Mouse (Mus musculus) thymus, adult 2 months (tissue): ENCODE results near the gene Mrnip. TPM values are rescaled to one million over a fixed set of nuclear protein-coding genes. Genes with fewer than 3 reads are reported as not detected.
"Not testable (repeated sequence)": the region's sequence is repeated elsewhere in the genome, so short reads cannot be mapped to it uniquely, and the experiment has no call there.

Experiments
- DNase-seq: peaks from one replicate; pipeline ENCODE4 v3.0.0; 2021
- H3K27ac ChIP-seq: fragments of 200-500 bp; 2 replicates; pipeline ENCODE4 v1.5.1; 2012; ENCODE audit warnings: low read length, control low read depth; ENCODE audit not compliant: control insufficient read depth, insufficient read depth
- H3K27me3 ChIP-seq: fragments of 200-500 bp; 2 replicates; pipeline ENCODE4 v1.6.1; 2012; ENCODE audit warnings: mild to moderate bottlenecking, low read length, moderate library complexity, mixed read lengths; ENCODE audit not compliant: control insufficient read depth, insufficient read depth
- H3K36me3 ChIP-seq: fragments of 200-500 bp; 2 replicates; pipeline ENCODE4 v1.6.1; 2012; ENCODE audit warnings: mild to moderate bottlenecking, low read length, moderate library complexity; ENCODE audit not compliant: control insufficient read depth, insufficient read depth
- H3K4me1 ChIP-seq: fragments of 200-500 bp; replicated peaks from 2 replicates; pipeline ENCODE4 v1.6.1; 2012; ENCODE audit warnings: low read length; ENCODE audit not compliant: control insufficient read depth, insufficient read depth
- H3K4me3 ChIP-seq: fragments of 200-500 bp; 2 replicates; pipeline ENCODE4 v1.5.1; 2012; ENCODE audit warnings: mild to moderate bottlenecking, low read length, control low read depth, moderate library complexity; ENCODE audit not compliant: control insufficient read depth, insufficient read depth
- CTCF ChIP-seq: fragments of 200-500 bp; IDR thresholded peaks from 2 replicates; pipeline ENCODE4 v1.5.1; 2012; ENCODE audit warnings: mild to moderate bottlenecking, control low read depth, low read length, moderate library complexity, borderline replicate concordance; ENCODE audit not compliant: control insufficient read depth, poor library complexity, insufficient read depth; ENCODE audit errors: extremely low read depth
- POLR2A ChIP-seq: fragments of 200-500 bp; IDR thresholded peaks from 2 replicates; pipeline ENCODE4 v1.6.1; 2012; ENCODE audit warnings: mild to moderate bottlenecking, low read length, control low read depth, moderate library complexity; ENCODE audit not compliant: control insufficient read depth, poor library complexity, insufficient read depth; ENCODE audit errors: extremely low read depth
- WGBS: fragments of 180-500 bp; shearing (Covaris S2); methylation state at CpG from one replicate; pipeline ENCODE4 v1.1.7; 2018; 5-methylcytosine and 5-hydroxymethylcytosine counted together
- polyA plus RNA-seq: library from polyadenylated mRNA; depleted of rRNA; stranded (reverse); fragments of >200 nt; gene quantifications from 2 replicates; pipeline ENCODE4 v1.2.3, GENCODE M21; 2012; rRNA removed

Gene Mrnip
- 8.7 and 8.9 TPM in 2 replicates for polyA plus RNA-seq

- H3K4me1 ChIP-seq, result not testable (repeated sequence)
These were observed at the start of gene Mrnip for GRCm38 (mm10) chr11:50174111-50174729. Gene Mrnip, plus strand, starts transcription at chr11:50174444.

GRCm38 (mm10) chr11:50127781-50128180 lies 46.5 kb upstream of the Mrnip start:
- Histone ChIP-seq H3K27ac (no peak overlapping the region), H3K27me3 (no peaks in the 10 kb centered on the region), H3K36me3 (no peaks in the 10 kb centered on the region), H3K4me1 (peaks cover 18% of the 10 kb centered on the region), H3K4me3 (no peak overlapping the region)
- DNase-seq, result no peak
- TF ChIP-seq POLR2A, result no peak
- no peak for TF ChIP-seq CTCF
- WGBS, result 5% methylated on average over 10 of the region's 10 CpGs

More at GRCm38 (mm10) chr11:50174111-50174729, at the start of gene Mrnip:
- Histone ChIP-seq H3K27ac (0 out of 2 replicates have a peak within 1 kb of the TSS, but pooled peaks have one; percentile 2), H3K4me3 (peak within 1 kb of the TSS; percentile 84)
- DNase-seq, result peak; percentile 13
- H3K27me3 ChIP-seq, H3K36me3 ChIP-seq: not testable (repeated sequence)
- WGBS, result 4% methylated on average over 19 of the region's 19 CpGs

- Histone ChIP-seq H3K36me3 (no peaks in the 10 kb centered on the region), H3K27me3 (no peaks in the 10 kb centered on the region), H3K4me1 (peaks cover 18% of the 10 kb centered on the region), H3K27ac (peak within 1 kb of the TSS; percentile 17; the same call in 1 of the 2 replicates), H3K4me3 (peak within 1 kb of the TSS; percentile 71)
- WGBS, result under 1% methylated on average over 77 of the region's 77 CpGs
- peak; percentile 87 for DNase-seq
- TF ChIP-seq CTCF, result peak; percentile 94
- peak; percentile 87 for TF ChIP-seq POLR2A
These were observed 43.2 kb upstream of the Mrnip start, which contains the start of gene Tbc1d9b for GRCm38 (mm10) chr11:50130811-50131766. Gene Tbc1d9b, plus strand, starts transcription at chr11:50131396.

GRCm38 (mm10) chr11:50131801-50132201 lies 42.4 kb upstream of the Mrnip start:
- peaks cover 18% of the 10 kb centered on the region for H3K4me1 ChIP-seq

GRCm38 (mm10) chr11:50132265-50132664 lies 42.0 kb upstream of the Mrnip start:
- H3K27ac ChIP-seq, result no peak overlapping the region
- peaks cover 5% of the 10 kb centered on the region for H3K36me3 ChIP-seq

More at GRCm38 (mm10) chr11:50131801-50132201, 42.4 kb upstream of the Mrnip start:
- Histone ChIP-seq H3K27ac (peak overlapping the region; percentile 15; the same call in 1 of the 2 replicates), H3K4me3 (peak overlapping the region; percentile 71), H3K36me3 (peaks cover 3% of the 10 kb centered on the region), H3K27me3 (no peaks in the 10 kb centered on the region)
- WGBS, result 3% methylated on average over 10 of the region's 10 CpGs
- no peak for DNase-seq
- TF ChIP-seq POLR2A (no peak), CTCF (no peak)

DNA sequence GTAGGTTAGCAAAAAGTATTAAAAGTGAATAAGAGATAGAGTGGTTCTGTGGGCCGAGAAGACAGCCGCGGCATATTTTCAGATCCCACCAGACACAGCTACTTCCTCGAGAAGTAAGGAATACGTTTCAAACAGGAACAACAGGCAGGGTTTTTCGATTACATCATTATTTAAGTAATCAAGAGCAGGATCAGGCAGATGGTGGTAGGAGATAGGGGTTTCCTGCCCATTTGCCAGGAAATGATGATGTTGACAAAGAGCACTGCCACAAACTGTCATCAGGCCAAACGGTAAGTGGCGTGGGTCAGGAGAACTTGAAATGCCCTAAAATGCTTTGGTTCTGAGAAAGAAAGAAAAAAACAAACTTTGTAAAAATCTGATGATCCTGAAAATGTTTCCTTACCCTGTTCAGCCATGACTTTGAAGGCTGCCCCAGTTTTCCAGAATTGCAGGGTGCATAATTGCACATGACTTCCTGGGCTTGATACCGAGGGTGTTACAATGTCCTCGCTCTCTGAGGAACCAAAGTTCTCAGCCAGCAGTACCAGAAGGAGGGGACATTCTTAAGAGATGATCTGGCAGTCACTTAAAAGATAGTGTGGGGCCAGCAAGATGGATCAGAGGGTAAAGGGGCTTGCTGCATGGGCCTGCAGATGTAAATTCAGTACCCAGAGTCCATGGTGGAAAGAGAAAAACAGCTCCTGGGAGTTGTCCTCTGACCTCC lies 39.9 kb upstream of the Mrnip start:
- TF ChIP-seq POLR2A, result no peak
- TF ChIP-seq CTCF, result no peak
- Histone ChIP-seq H3K4me1 (peaks cover 18% of the 10 kb centered on the region), H3K27me3 (no peaks in the 10 kb centered on the region), H3K4me3 (no peak overlapping the region), H3K27ac (peak overlapping the region; percentile 20; the same call in 1 of the 2 replicates), H3K36me3 (peaks cover 5% of the 10 kb centered on the region)
- 17% methylated on average over 10 of the region's 10 CpGs for WGBS
- no peak for DNase-seq

More at GRCm38 (mm10) chr11:50132265-50132664, 42.0 kb upstream of the Mrnip start:
- TF ChIP-seq POLR2A (no peak), CTCF (no peak)
- Histone ChIP-seq H3K4me3 (peak overlapping the region; percentile 71), H3K4me1 (peaks cover 18% of the 10 kb centered on the region), H3K27me3 (no peaks in the 10 kb centered on the region)
- WGBS, result 82% methylated on average over 6 of the region's 6 CpGs
- no peak for DNase-seq
